Mouse (Mus musculus): ENCODE results near the gene Celsr2. TPM values are rescaled to one million over a fixed set of nuclear protein-coding genes. Genes with fewer than 3 reads are reported as not detected.
A peak's percentile ranks its signal among the peaks of the same experiment; 100 is the strongest.

The Celsr2 gene
- polyA plus RNA-seq, 1 experiment from 2014 or later = 79.1 TPM

GRCm38 (mm10) chr3:108360894-108361293 is 54.5 kb downstream of the Celsr2 start:
- peak overlapping the region; percentile 18; the same call in 1 of the 2 replicates for H3K4me3 ChIP-seq
- H3K27ac ChIP-seq = peak overlapping the region; percentile 83
- WGBS = 11% methylated on average over 7 of the region's 7 CpGs

GRCm38 (mm10) chr3:108358445-108358844 is 56.9 kb downstream of the Celsr2 start:
- Histone ChIP-seq H3K27ac (no peak overlapping the region), H3K27me3 (ENCODE audit: insufficient read depth, poor library complexity, severe bottlenecking) (no peaks in the 10 kb centered on the region), H3K36me3 (peaks cover 55% of the 10 kb centered on the region), H3K9me3 (no peaks in the 10 kb centered on the region), H3K4me3 (no peak overlapping the region), H3K4me1 (replicated peaks) (peaks cover 27% of the 10 kb centered on the region)
- WGBS = 81% methylated on average over 6 of the region's 6 CpGs
- DNase-seq (ENCODE audit: low spot score) = no peak

More at GRCm38 (mm10) chr3:108360894-108361293, 54.5 kb downstream of the Celsr2 start:
- H3K9me3 ChIP-seq = no peaks in the 10 kb centered on the region
- peaks cover 38% of the 10 kb centered on the region for H3K4me1 ChIP-seq (replicated peaks)
- H3K27me3 ChIP-seq (ENCODE audit: insufficient read depth, poor library complexity, severe bottlenecking) = no peaks in the 10 kb centered on the region
- H3K36me3 ChIP-seq = peaks cover 31% of the 10 kb centered on the region
- peak; percentile 73 for DNase-seq (ENCODE audit: low spot score)

GRCm38 (mm10) chr3:108357051-108357450 is 58.3 kb downstream of the Celsr2 start:
- Histone ChIP-seq H3K36me3 (peaks cover 69% of the 10 kb centered on the region), H3K27ac (no peak overlapping the region), H3K27me3 (ENCODE audit: insufficient read depth, poor library complexity, severe bottlenecking) (no peaks in the 10 kb centered on the region), H3K4me3 (no peak overlapping the region), H3K4me1 (replicated peaks) (peaks cover 26% of the 10 kb centered on the region), H3K9me3 (no peaks in the 10 kb centered on the region)
- WGBS = 94% methylated on average over 10 of the region's 10 CpGs
- no peak for DNase-seq (ENCODE audit: low spot score)

GRCm38 (mm10) chr3:108355245-108355644 is 60.1 kb downstream of the Celsr2 start:
- no peaks in the 10 kb centered on the region for H3K27me3 ChIP-seq (ENCODE audit: insufficient read depth, poor library complexity, severe bottlenecking)
- no peaks in the 10 kb centered on the region for H3K9me3 ChIP-seq
- H3K4me1 ChIP-seq (replicated peaks) = peaks cover 8% of the 10 kb centered on the region
- DNase-seq (ENCODE audit: low spot score) = no peak
- WGBS = 89% methylated on average over 3 of the region's 3 CpGs
- no peak overlapping the region for H3K27ac ChIP-seq
- peaks cover 87% of the 10 kb centered on the region for H3K36me3 ChIP-seq
- H3K4me3 ChIP-seq = no peak overlapping the region

- no peak overlapping the region for H3K27ac ChIP-seq
- H3K4me1 ChIP-seq (replicated peaks) = no peaks in the 10 kb centered on the region
- no peak for DNase-seq (ENCODE audit: low spot score)
- H3K36me3 ChIP-seq = peaks cover 98% of the 10 kb centered on the region
- no peaks in the 10 kb centered on the region for H3K27me3 ChIP-seq (ENCODE audit: insufficient read depth, poor library complexity, severe bottlenecking)
- H3K9me3 ChIP-seq = no peaks in the 10 kb centered on the region
- H3K4me3 ChIP-seq = no peak overlapping the region
- 90% methylated on average over 9 of the region's 9 CpGs for WGBS
Observed at GRCm38 (mm10) chr3:108348376-108348775, 67.0 kb downstream of the Celsr2 start.

GRCm38 (mm10) chr3:108345855-108346254 is 69.5 kb downstream of the Celsr2 start:
- H3K4me3 ChIP-seq = no peak overlapping the region
- H3K27me3 ChIP-seq (ENCODE audit: insufficient read depth, poor library complexity, severe bottlenecking) = no peaks in the 10 kb centered on the region
- no peaks in the 10 kb centered on the region for H3K4me1 ChIP-seq (replicated peaks)
- no peaks in the 10 kb centered on the region for H3K9me3 ChIP-seq
- no peak overlapping the region for H3K27ac ChIP-seq
- WGBS = 88% methylated on average over 7 of the region's 7 CpGs
- peaks cover 98% of the 10 kb centered on the region for H3K36me3 ChIP-seq
- DNase-seq (ENCODE audit: low spot score) = no peak

- Histone ChIP-seq H3K27ac (no peak overlapping the region), H3K36me3 (peaks cover 98% of the 10 kb centered on the region), H3K27me3 (ENCODE audit: insufficient read depth, poor library complexity, severe bottlenecking) (no peaks in the 10 kb centered on the region), H3K4me1 (replicated peaks) (no peaks in the 10 kb centered on the region), H3K9me3 (no peaks in the 10 kb centered on the region), H3K4me3 (no peak overlapping the region)
- no peak for DNase-seq (ENCODE audit: low spot score)
- WGBS = 86% methylated on average over 7 of the region's 7 CpGs
Observed at GRCm38 (mm10) chr3:108342185-108342584, 73.2 kb downstream of the Celsr2 start.

- WGBS = 90% methylated on average over 2 of the region's 2 CpGs
- no peak for DNase-seq (ENCODE audit: low spot score)
- Histone ChIP-seq H3K27ac (0 out of 2 replicates have a peak overlapping the region, but pooled peaks have one; percentile 23), H3K36me3 (peaks cover 98% of the 10 kb centered on the region), H3K4me1 (replicated peaks) (no peaks in the 10 kb centered on the region), H3K27me3 (ENCODE audit: insufficient read depth, poor library complexity, severe bottlenecking) (no peaks in the 10 kb centered on the region), H3K4me3 (no peak overlapping the region), H3K9me3 (no peaks in the 10 kb centered on the region)
Observed at GRCm38 (mm10) chr3:108341040-108341439, 74.3 kb downstream of the Celsr2 start.

Other genes starting within 250 kb of the Celsr2 start
- 5.8 and 6.2 TPM in 2 replicates for gene Amigo1, start 229.2 kb downstream of the Celsr2 start, polyA plus RNA-seq (2016; fragmentation: Nextera tagmentation; extraction: Ambion mirVana)
- 5.2 TPM in 2 replicates for gene Cyb561d1, start 214.3 kb downstream of the Celsr2 start, polyA plus RNA-seq (2016; fragmentation: Nextera tagmentation; extraction: Ambion mirVana)
- gene Atxn7l2, start 204.6 kb downstream of the Celsr2 start, polyA plus RNA-seq (2016; fragmentation: Nextera tagmentation; extraction: Ambion mirVana) = 24.2 and 26.8 TPM in 2 replicates
- gene Sypl2, start 188.9 kb downstream of the Celsr2 start, polyA plus RNA-seq (2016; fragmentation: Nextera tagmentation; extraction: Ambion mirVana) = 1.0 TPM in 2 replicates
- gene Psma5, start 158.6 kb downstream of the Celsr2 start, polyA plus RNA-seq (2016; fragmentation: Nextera tagmentation; extraction: Ambion mirVana) = 296 and 335 TPM in 2 replicates
- 15.9 and 19.7 TPM in 2 replicates for gene Sort1, start 131.5 kb downstream of the Celsr2 start, polyA plus RNA-seq (2016; fragmentation: Nextera tagmentation; extraction: Ambion mirVana)
- gene Mybphl, start 50.6 kb downstream of the Celsr2 start, polyA plus RNA-seq (2016; fragmentation: Nextera tagmentation; extraction: Ambion mirVana) = not detected in 2 replicates
- gene Psrc1, start 31.7 kb downstream of the Celsr2 start, polyA plus RNA-seq (2016; fragmentation: Nextera tagmentation; extraction: Ambion mirVana) = 75.8 and 89.8 TPM in 2 replicates
- gene Sars, start 29.7 kb upstream of the Celsr2 start, polyA plus RNA-seq (2016; fragmentation: Nextera tagmentation; extraction: Ambion mirVana) = 161 and 177 TPM in 2 replicates
- 0.50 and 2.6 TPM in 2 replicates for gene 1700013F07Rik, start 118.6 kb upstream of the Celsr2 start, polyA plus RNA-seq (2016; fragmentation: Nextera tagmentation; extraction: Ambion mirVana)
- 1.4 and 2.3 TPM in 2 replicates for gene 5330417C22Rik, start 121.0 kb upstream of the Celsr2 start, polyA plus RNA-seq (2016; fragmentation: Nextera tagmentation; extraction: Ambion mirVana)
- 37.7 and 42.4 TPM in 2 replicates for gene Tmem167b, start 146.9 kb upstream of the Celsr2 start, polyA plus RNA-seq (2016; fragmentation: Nextera tagmentation; extraction: Ambion mirVana)
- 64.2 and 67.8 TPM in 2 replicates for gene Taf13, start 156.1 kb upstream of the Celsr2 start, polyA plus RNA-seq (2016; fragmentation: Nextera tagmentation; extraction: Ambion mirVana)
- gene Wdr47, start 175.7 kb upstream of the Celsr2 start, polyA plus RNA-seq (2016; fragmentation: Nextera tagmentation; extraction: Ambion mirVana) = 22.6 and 35.1 TPM in 2 replicates
- gene Clcc1, start 238.4 kb upstream of the Celsr2 start, polyA plus RNA-seq (2016; fragmentation: Nextera tagmentation; extraction: Ambion mirVana) = 58.1 and 70.7 TPM in 2 replicates

All from hindbrain, embryonic 10.5 days (tissue).